Mouse (Mus musculus) heart, adult 2 months (tissue): ENCODE measurements around the gene Rasgef1b. TPM values are rescaled to one million over a fixed set of nuclear protein-coding genes. Genes with fewer than 3 reads are reported as not detected.

Experiments used
- DNase-seq, 2 experiments: peaks; one replicate each; pipeline ENCODE4 v3.0.0; 2021
- H3K27ac ChIP-seq: fragments of 200-600 bp; 2 replicates; pipeline ENCODE4 v1.8.1; 2022
- H3K27me3 ChIP-seq: fragments of 200-500 bp; 2 replicates; pipeline ENCODE4 v1.6.1; 2012; ENCODE audit warnings: mild to moderate bottlenecking, low read length, inconsistent platforms, mixed read lengths; ENCODE audit not compliant: control insufficient read depth, insufficient read depth
- H3K36me3 ChIP-seq: fragments of 200-500 bp; 2 replicates; pipeline ENCODE4 v1.6.1; 2012; ENCODE audit warnings: low read length, inconsistent platforms; ENCODE audit not compliant: control insufficient read depth, insufficient read depth
- H3K4me1 ChIP-seq: fragments of 200-500 bp; 2 replicates; pipeline ENCODE4 v1.6.1; 2011; ENCODE audit warnings: low read length; ENCODE audit not compliant: control insufficient read depth, insufficient read depth
- H3K4me3 ChIP-seq: fragments of 200-600 bp; 2 replicates; pipeline ENCODE4 v1.8.1; 2022
- H3K79me2 ChIP-seq: fragments of 200-500 bp; replicated peaks from 2 replicates; pipeline ENCODE4 v1.6.1; 2012; ENCODE audit warnings: mild to moderate bottlenecking, inconsistent platforms, low read length, moderate library complexity, mixed read lengths; ENCODE audit not compliant: control insufficient read depth, insufficient read depth
- H3K9ac ChIP-seq: fragments of 200-500 bp; 2 replicates; pipeline ENCODE4 v1.6.1; 2012; ENCODE audit warnings: low read depth, mild to moderate bottlenecking, control low read depth, inconsistent platforms, low read length, mixed read lengths
- CTCF ChIP-seq: fragments of 200-600 bp; IDR thresholded peaks from 2 replicates; pipeline ENCODE4 v1.8.1; 2022; ENCODE audit warnings: antibody characterized with exemption, mild to moderate bottlenecking, moderate library complexity
- EP300 ChIP-seq: fragments of 200-500 bp; IDR thresholded peaks from 2 replicates; pipeline ENCODE4 v1.6.1; 2011; ENCODE audit warnings: low read depth, low read length, control low read depth; ENCODE audit not compliant: insufficient read depth
- POLR2A ChIP-seq: fragments of 200-500 bp; IDR thresholded peaks from 2 replicates; pipeline ENCODE4 v1.6.1; 2011; ENCODE audit warnings: mild to moderate bottlenecking, low read depth, low read length, control low read depth; ENCODE audit not compliant: insufficient read depth
- WGBS: fragments of 180-500 bp; shearing (Covaris S2); methylation state at CpG from one replicate; pipeline ENCODE4 v1.1.7; 2018; 5-methylcytosine and 5-hydroxymethylcytosine counted together
- intact Hi-C: fragments of 180-260 bp; cut with DNase I; formaldehyde crosslinking; loops from one replicate; pipeline ENCODE4 v1.15.1; 2025
- polyA plus RNA-seq: library from polyadenylated mRNA; depleted of rRNA; stranded (reverse); fragments of >200 nt; gene quantifications from 2 replicates; pipeline ENCODE4 v1.2.3, GENCODE M21; 2012
- total RNA-seq, 2 experiments: library from RNA; stranded (reverse); gene quantifications; 2 replicates each; pipeline ENCODE4 v1.2.3; 2021

Gene Rasgef1b
- total and polyA plus RNA-seq, 3 experiments, result 4.3 to 17.7 (median 9.3) TPM

DNA sequence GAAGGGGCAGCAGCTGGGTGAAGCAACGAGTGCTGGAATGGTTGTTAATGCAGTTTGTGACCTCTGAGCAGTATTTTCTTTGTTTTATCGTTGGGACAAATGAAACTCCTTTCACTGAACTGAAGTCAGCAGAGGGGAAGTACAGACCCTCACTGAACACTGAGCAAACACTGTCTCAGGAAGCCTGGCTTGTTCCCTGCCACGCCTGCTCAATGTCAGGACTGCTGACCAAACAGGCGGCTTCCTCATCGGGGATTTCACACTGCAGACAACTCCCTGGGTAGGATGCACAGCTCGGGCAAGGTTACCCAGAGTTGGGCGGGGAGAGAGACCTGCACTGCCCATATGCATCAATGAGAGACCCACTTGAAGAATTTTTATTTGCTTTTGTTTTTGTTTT is 353.1 kb downstream of the Rasgef1b start:
- TF ChIP-seq POLR2A, result no peak
- 0 out of 2 replicates have a peak, but pooled peaks have one; percentile 43 for TF ChIP-seq EP300
- no peak for TF ChIP-seq CTCF
- Histone ChIP-seq H3K4me3 (no peak overlapping the region), H3K79me2 (no peaks in the 10 kb centered on the region), H3K27me3 (no peaks in the 10 kb centered on the region), H3K27ac (no peak overlapping the region), H3K4me1 (peaks cover 6% of the 10 kb centered on the region), H3K36me3 (no peaks in the 10 kb centered on the region), H3K9ac (no peak overlapping the region)
- peak in 1 of 2 experiments; percentile 33 for DNase-seq
- 36% methylated on average over 7 of the region's 7 CpGs for WGBS
- intact Hi-C loops, result no loop called here

DNA sequence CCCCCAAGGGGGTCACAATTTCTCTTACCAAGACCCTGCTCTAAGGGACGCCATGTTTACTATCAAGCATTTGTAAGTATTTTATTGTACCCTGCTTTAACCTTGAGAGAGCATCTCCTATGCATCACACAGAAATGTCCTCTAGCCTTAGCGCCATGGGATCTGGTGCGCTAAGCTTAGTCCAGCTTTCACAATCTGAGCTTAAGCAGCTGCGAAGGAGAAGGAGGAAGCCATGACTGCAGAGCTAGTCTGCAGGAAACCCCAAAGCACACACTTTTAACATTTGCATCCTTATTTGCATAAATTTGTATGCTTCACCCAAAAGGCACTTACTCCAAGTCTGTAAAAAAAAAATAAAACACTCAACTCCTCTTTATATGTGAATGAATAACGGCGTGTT is 354.4 kb downstream of the Rasgef1b start:
- Histone ChIP-seq H3K9ac (no peak overlapping the region), H3K4me1 (no peaks in the 10 kb centered on the region; the same call in 1 of the 2 replicates), H3K79me2 (no peaks in the 10 kb centered on the region), H3K4me3 (no peak overlapping the region), H3K27ac (no peak overlapping the region), H3K36me3 (no peaks in the 10 kb centered on the region), H3K27me3 (no peaks in the 10 kb centered on the region)
- no peak for DNase-seq
- intact Hi-C loops, result no loop called here
- TF ChIP-seq EP300 (no peak), CTCF (no peak), POLR2A (no peak)
- 85% methylated on average over 6 of the region's 6 CpGs for WGBS

DNA sequence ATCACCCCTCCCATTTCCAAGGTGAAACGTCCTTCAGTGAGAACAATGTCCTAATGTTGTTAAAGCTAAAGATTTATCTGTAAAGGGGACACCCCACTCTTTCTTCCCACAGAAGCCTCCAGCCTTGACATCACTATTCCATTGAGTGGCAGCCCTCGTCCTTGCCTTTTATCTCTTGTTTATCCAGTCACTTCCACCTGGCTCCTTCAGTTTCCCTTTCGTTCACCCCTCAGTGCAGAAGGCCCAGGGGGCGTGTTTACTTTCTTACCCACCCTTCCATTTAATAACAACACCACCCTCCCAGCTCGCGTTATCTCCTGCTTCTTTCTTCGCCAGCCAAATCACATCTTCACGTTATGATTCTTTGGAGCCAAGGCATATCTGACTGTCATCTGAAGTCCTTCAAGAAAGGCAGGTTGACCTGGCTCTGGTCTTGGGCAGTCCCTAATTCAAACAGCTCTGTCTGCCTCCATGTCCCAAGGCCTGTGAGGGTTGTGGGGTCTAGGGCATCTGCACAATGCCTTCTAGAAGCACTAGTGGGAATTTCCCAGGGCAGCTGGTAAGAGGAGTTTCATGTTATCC is 355.2 kb downstream of the Rasgef1b start:
- H3K4me1 ChIP-seq, result no peaks in the 10 kb centered on the region; the same call in 1 of the 2 replicates
- no peaks in the 10 kb centered on the region for H3K79me2 ChIP-seq
- 67% methylated on average over 8 of the region's 8 CpGs for WGBS
- no peak overlapping the region for H3K27ac ChIP-seq
- H3K4me3 ChIP-seq, result no peak overlapping the region
- TF ChIP-seq EP300 (peak; percentile 42; the same call in 1 of the 2 replicates), CTCF (no peak)
- intact Hi-C loops, result no loop called here
- no peak for DNase-seq
- no peaks in the 10 kb centered on the region for H3K36me3 ChIP-seq
- H3K9ac ChIP-seq, result no peak overlapping the region
- no peaks in the 10 kb centered on the region for H3K27me3 ChIP-seq

DNA sequence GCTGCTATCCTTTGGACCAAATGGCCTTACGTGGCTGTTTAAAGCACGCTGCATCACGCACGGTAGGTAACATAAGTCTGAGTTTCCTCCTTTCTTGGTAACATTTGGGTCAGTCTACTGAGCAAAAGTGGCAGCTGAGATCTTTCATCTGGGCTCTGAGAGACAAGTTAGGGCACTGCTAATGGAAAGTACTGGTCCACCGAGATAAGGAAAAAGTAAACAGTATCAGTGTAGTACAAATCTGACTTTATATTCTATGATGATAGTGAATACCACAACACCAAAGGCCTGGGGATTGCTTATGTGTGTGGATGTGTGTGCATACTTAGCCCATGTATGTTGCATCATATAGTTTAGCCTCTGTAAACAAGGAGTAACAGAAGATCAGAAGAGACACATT is 358.2 kb downstream of the Rasgef1b start:
- Histone ChIP-seq H3K36me3 (no peaks in the 10 kb centered on the region), H3K27me3 (no peaks in the 10 kb centered on the region), H3K4me1 (no peaks in the 10 kb centered on the region; the same call in 1 of the 2 replicates), H3K79me2 (no peaks in the 10 kb centered on the region), H3K4me3 (no peak overlapping the region), H3K27ac (no peak overlapping the region), H3K9ac (no peak overlapping the region)
- no peak for TF ChIP-seq CTCF
- TF ChIP-seq EP300, result no peak
- no peak for TF ChIP-seq POLR2A
- 68% methylated on average over 5 of the region's 5 CpGs for WGBS
- intact Hi-C loops, result no loop called here
- no peak for DNase-seq

DNA sequence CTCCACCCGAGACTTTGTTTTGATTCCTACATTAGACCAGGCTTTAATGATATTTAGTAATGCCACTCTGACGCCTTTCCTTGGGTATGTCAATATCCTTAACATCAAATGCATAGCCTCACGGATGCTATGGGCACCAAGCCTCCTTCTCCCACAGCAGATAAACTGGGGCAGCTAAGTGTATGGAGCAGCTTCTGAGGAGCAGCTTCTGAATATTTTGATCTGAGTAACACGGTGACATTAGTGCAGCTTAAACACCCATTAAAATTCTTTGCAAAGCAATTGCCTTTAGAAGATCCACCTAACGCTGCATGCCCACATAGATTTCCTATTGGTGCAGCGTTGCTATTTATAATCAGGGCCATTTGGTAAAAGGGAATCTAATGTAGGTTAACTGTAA is 359.6 kb downstream of the Rasgef1b start:
- intact Hi-C loops, result loop anchor here (5.0 kb wide), 1 partner anchor 37 kb away; no protein-coding TSS in a partner anchor
- no peak overlapping the region for H3K9ac ChIP-seq
- WGBS, result 91% methylated on average over 6 of the region's 6 CpGs
- H3K27me3 ChIP-seq, result no peaks in the 10 kb centered on the region
- H3K79me2 ChIP-seq, result no peaks in the 10 kb centered on the region
- TF ChIP-seq CTCF (no peak), EP300 (no peak), POLR2A (no peak)
- no peak overlapping the region for H3K4me3 ChIP-seq
- DNase-seq, result no peak
- H3K4me1 ChIP-seq, result no peaks in the 10 kb centered on the region; the same call in 1 of the 2 replicates
- no peaks in the 10 kb centered on the region for H3K36me3 ChIP-seq
- no peak overlapping the region for H3K27ac ChIP-seq

DNA sequence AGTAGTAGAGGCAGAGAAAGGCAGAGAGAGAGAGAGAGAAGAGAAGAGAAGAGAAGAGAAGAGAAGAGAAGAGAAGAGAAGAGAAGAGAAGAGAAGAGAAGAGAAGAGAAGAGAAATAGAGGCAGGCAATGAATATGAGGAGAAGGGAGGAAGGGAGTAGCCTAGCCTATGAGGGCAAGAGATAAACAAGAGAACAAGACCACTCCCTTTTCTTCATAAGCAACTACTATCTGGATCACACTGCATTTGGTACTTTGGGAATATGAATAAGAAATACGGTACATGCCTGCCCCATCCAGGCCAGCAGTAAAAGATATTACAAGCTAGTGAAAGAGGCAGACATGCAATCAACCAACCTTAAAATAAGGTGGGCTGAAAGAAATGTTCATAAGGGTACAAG is 360.2 kb downstream of the Rasgef1b start:
- 87% methylated on average over 1 of the region's 1 CpGs for WGBS

More for the DNA sequence above, 360.2 kb downstream of the Rasgef1b start:
- Histone ChIP-seq H3K9ac (no peak overlapping the region), H3K27me3 (no peaks in the 10 kb centered on the region), H3K4me3 (no peak overlapping the region), H3K79me2 (no peaks in the 10 kb centered on the region), H3K27ac (no peak overlapping the region), H3K36me3 (no peaks in the 10 kb centered on the region), H3K4me1 (no peaks in the 10 kb centered on the region)
- TF ChIP-seq POLR2A, result no peak
- TF ChIP-seq CTCF, result no peak
- no peak for TF ChIP-seq EP300
- no peak for DNase-seq
- intact Hi-C loops, result loop anchor here (5.0 kb wide), 1 partner anchor 36 kb away; no protein-coding TSS in a partner anchor
